Mouse (Mus musculus): ENCODE results near the gene Sod2. TPM values are rescaled to one million over a fixed set of nuclear protein-coding genes. Genes with fewer than 3 reads are reported as not detected.

Sod2 gene
- 231 and 270 TPM in 2 replicates for polyA plus RNA-seq (2021; fragmentation: Nextera tagmentation)
- long read RNA-seq, experiment 1, full-length matches to known transcripts: 193 of 269 reads
- long read RNA-seq, experiment 1, partial matches to known transcripts: 43 of 269 reads
- long read RNA-seq, experiment 1, other reads (novel, unspliced or antisense): 33 of 269 reads
- long read RNA-seq, experiment 2, full-length matches to known transcripts: 187 of 319 reads
- long read RNA-seq, experiment 2, partial matches to known transcripts: 24 of 319 reads
- long read RNA-seq, experiment 2, other reads (novel, unspliced or antisense): 108 of 319 reads

GRCm38 (mm10) chr17:13006546-13006945, at the start of gene Sod2:
Gene Sod2, plus strand, starts transcription at chr17:13006846.

GRCm38 (mm10) chr17:12960331-12960873, 46.2 kb upstream of the Sod2 start, which contains the start of gene Acat2:
Gene Acat2, minus strand, starts transcription at chr17:12960747.

GRCm38 (mm10) chr17:12994069-12994468, 12.6 kb upstream of the Sod2 start, which contains the start of gene Wtap:
Gene Wtap, minus strand, starts transcription at chr17:12994169.

GRCm38 (mm10) chr17:13052124-13052813, 45.6 kb downstream of the Sod2 start, which contains the start of gene Gpr31b:
Gene Gpr31b, minus strand, starts transcription at chr17:13052296.

GRCm38 (mm10) chr17:13060804-13061203, 54.2 kb downstream of the Sod2 start, which contains the start of gene Tcp10b:
Gene Tcp10b, plus strand, starts transcription at chr17:13061104.

Other genes starting within 250 kb of the Sod2 start
- 1.8 and 2.6 TPM in 2 replicates for gene Igf2r, start 237.2 kb upstream of the Sod2 start, polyA plus RNA-seq (2021; fragmentation: Nextera tagmentation)
- 18.3 and 21.6 TPM in 2 replicates for gene Mas1, start 138.7 kb upstream of the Sod2 start, polyA plus RNA-seq (2021; fragmentation: Nextera tagmentation)
- not detected in 2 replicates for gene Mrgprh, start 130.8 kb upstream of the Sod2 start, polyA plus RNA-seq (2021; fragmentation: Nextera tagmentation)
- 0.63 and 0.93 TPM in 2 replicates for gene Pnldc1, start 96.6 kb upstream of the Sod2 start, polyA plus RNA-seq (2021; fragmentation: Nextera tagmentation)
- 176 and 232 TPM in 2 replicates for gene Tcp1, start 91.1 kb upstream of the Sod2 start, polyA plus RNA-seq (2021; fragmentation: Nextera tagmentation)
- 136 and 148 TPM in 2 replicates for gene Mrpl18, start 90.5 kb upstream of the Sod2 start, polyA plus RNA-seq (2021; fragmentation: Nextera tagmentation)
- gene Acat3, start 66.2 kb upstream of the Sod2 start, polyA plus RNA-seq (2021; fragmentation: Nextera tagmentation): 2.5 and 3.8 TPM in 2 replicates
- gene Acat2, start 46.1 kb upstream of the Sod2 start, polyA plus RNA-seq (2021; fragmentation: Nextera tagmentation): 46.2 and 59.1 TPM in 2 replicates
- gene Wtap, start 12.7 kb upstream of the Sod2 start, polyA plus RNA-seq (2021; fragmentation: Nextera tagmentation): 57.0 and 74.2 TPM in 2 replicates
- gene Gpr31b, start 45.5 kb downstream of the Sod2 start, polyA plus RNA-seq (2021; fragmentation: Nextera tagmentation): not detected in 2 replicates
- 0.18 TPM in 1 of 2 replicates, not detected in the other for gene Tcp10b, start 54.3 kb downstream of the Sod2 start, polyA plus RNA-seq (2021; fragmentation: Nextera tagmentation)
- not detected in 2 replicates for gene Unc93a, start 125.0 kb downstream of the Sod2 start, polyA plus RNA-seq (2021; fragmentation: Nextera tagmentation)
- not detected in 2 replicates for gene Smok2a, start 214.3 kb downstream of the Sod2 start, polyA plus RNA-seq (2021; fragmentation: Nextera tagmentation)
- not detected in 2 replicates for gene Smok2b, start 223.4 kb downstream of the Sod2 start, polyA plus RNA-seq (2021; fragmentation: Nextera tagmentation)